Mouse (Mus musculus): ENCODE data around the gene Rgl1.

DNA sequence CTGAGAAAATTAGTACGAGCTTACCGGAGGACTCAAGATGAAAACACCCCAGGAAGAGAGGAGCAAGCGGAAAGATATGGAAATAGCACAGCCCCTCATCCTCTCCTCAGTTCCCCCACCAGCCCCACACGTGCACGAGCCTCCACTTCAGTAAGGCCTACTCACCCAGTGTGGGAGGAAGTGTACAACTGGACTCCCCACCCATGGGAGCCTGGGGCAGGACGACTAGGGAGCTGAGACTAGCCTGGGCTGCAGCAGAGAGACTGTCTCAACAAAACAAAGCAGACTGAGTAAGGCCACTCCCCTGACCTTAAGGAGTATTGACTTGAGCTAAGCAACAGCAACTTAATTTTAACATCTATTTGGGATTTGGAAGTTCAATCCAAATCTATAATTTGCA lies 48.0 kb downstream of the Rgl1 start:
- no peak for TF ChIP-seq CTCF (IDR thresholded peaks at IDR 0.05; ENCODE audit: control insufficient read depth, insufficient read depth, insufficient replicate concordance, low read depth, low read length)
- TF ChIP-seq POLR2A (IDR thresholded peaks at IDR 0.05; ENCODE audit: control insufficient read depth, low read depth, low read length): no peak
